Comparison of ENCODE assay signal across 9 mouse cellular contexts in the genomic region with DNA sequence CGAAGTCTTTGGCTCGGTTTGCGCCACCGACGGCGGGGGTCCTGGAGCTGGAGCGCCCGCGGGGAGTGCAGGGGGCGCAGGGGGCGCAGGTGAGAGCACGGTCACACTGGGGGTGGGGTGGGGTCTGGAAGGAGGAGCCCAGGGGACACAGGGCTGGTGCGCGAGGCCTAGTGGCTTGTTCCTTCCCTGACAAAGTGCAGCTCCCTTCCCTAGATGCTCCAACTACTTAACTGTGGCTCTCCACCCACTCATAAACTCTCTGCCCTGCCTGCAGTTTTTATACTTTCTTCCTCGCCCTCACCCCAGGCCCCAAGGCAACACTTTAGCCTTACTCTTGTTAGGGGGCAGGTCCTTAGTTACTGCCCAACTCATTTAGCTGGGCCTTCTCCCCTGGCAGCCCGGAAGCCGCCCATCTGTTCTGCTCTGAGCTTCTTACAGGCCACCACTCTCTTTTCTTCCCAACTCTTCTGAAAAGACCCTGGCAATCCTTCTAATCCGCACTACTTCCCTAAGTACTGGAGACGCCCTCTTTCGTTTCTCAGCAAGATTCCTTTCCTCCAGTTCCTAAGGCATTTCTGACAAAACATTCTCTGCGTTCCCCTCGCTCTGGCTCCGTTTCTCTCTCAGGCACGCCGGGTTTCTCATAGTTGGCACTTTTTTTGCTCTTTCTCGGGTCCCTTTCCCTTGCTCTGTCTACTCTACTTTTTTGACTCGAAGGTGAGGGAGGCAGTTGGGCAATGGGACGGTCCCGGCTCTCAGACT. TPM values are rescaled to one million over a fixed set of nuclear protein-coding genes. Genes with fewer than 3 reads are reported as not detected.
A peak's percentile ranks its signal among the peaks of the same experiment; 100 is the strongest.
DNase-seq lines count a peak whose midpoint lies in the region; ATAC-seq and TF ChIP-seq lines count a peak whose summit lies in the region.
"Had no signal": no experiment of that assay in that cellular context is flagged by ENCODE, and none has a peak within 500 bp of the region (broad histone marks: within the 10 kb centered on the region; RNA-seq: fewer than 3 reads in every experiment).

No protein-coding gene starts in this region.

- TF ChIP-seq CTCF in kidney, adult 2 months (conservative IDR thresholded peaks at IDR 0.05; ENCODE audit: insufficient read depth, insufficient read length, low read depth, low read length): no peak

- H3K36me3 ChIP-seq in kidney, embryonic 14.5 days (ENCODE audit: control insufficient read depth, insufficient read depth, low read length): no peaks in the 10 kb centered on the region
- no peaks in the 10 kb centered on the region for H3K36me3 ChIP-seq in kidney, adult 2 months (ENCODE audit: control insufficient read depth, insufficient read depth, low read length)
- H3K36me3 ChIP-seq in forebrain, embryonic 16.5 days (ENCODE audit: control insufficient read depth, insufficient read depth): no peaks in the 10 kb centered on the region
- H3K36me3 ChIP-seq in midbrain, embryonic 11.5 days (ENCODE audit: control insufficient read depth, insufficient read depth, low read length): no peaks in the 10 kb centered on the region

- TF ChIP-seq POLR2A in kidney, adult 2 months (IDR thresholded peaks at IDR 0.05; ENCODE audit: low read depth, low read length): no peak

- no peak for ATAC-seq in kidney, embryonic 14.5 days (ENCODE audit: low FRiP score, low TSS enrichment)
- no peak for ATAC-seq in forebrain, embryonic 16.5 days
- no peak for ATAC-seq in midbrain, embryonic 11.5 days (ENCODE audit: low FRiP score)

- 0 out of 2 replicates have a peak overlapping the region, but pooled peaks have one; percentile 22 for H3K4me2 ChIP-seq in kidney, embryonic 14.5 days (replicated peaks; ENCODE audit: low read depth, low read length)
- H3K4me2 ChIP-seq in forebrain, embryonic 16.5 days (ENCODE audit: low read length): peak overlapping the region; percentile 63
- peak overlapping the region; percentile 44 for H3K4me2 ChIP-seq in midbrain, embryonic 11.5 days

- H3K9me3 ChIP-seq in kidney, embryonic 14.5 days (ENCODE audit: control insufficient read depth, low read length): 0 out of 2 replicates have a peak, but pooled peaks cover 2% of the 10 kb centered on the region
- peaks cover 2% of the 10 kb centered on the region; the same call in 1 of the 2 replicates for H3K9me3 ChIP-seq in forebrain, embryonic 16.5 days (ENCODE audit: control insufficient read depth, low read length)
- peaks cover 3% of the 10 kb centered on the region; the same call in 1 of the 2 replicates for H3K9me3 ChIP-seq in midbrain, embryonic 11.5 days (ENCODE audit: control insufficient read depth, low read length)

- 5% methylated on average over 26 of the region's 29 CpGs for WGBS in kidney, embryonic 14.5 days
- 25% methylated on average over 29 of the region's 29 CpGs for WGBS in kidney, adult 2 months
- WGBS in forebrain, embryonic 16.5 days: 2% methylated on average over 29 of the region's 29 CpGs
- under 1% methylated on average over 28 of the region's 29 CpGs for WGBS in midbrain, embryonic 11.5 days

- no peak overlapping the region for H3K9ac ChIP-seq in kidney, embryonic 14.5 days (ENCODE audit: low read depth, low read length)
- H3K9ac ChIP-seq in forebrain, embryonic 16.5 days (replicated peaks; ENCODE audit: low read depth, low read length): peak overlapping the region; percentile 59
- H3K9ac ChIP-seq in midbrain, embryonic 11.5 days (ENCODE audit: low read length): peak overlapping the region; percentile 59

- H3K27ac ChIP-seq in kidney, embryonic 14.5 days (ENCODE audit: low read depth, low read length): no peak overlapping the region
- H3K27ac ChIP-seq in kidney, adult 2 months (ENCODE audit: insufficient read depth, low read depth, low read length): no peak overlapping the region
- H3K27ac ChIP-seq in forebrain, embryonic 16.5 days (ENCODE audit: low read length): peak overlapping the region; percentile 23
- peak overlapping the region; percentile 37; the same call in 1 of the 2 replicates for H3K27ac ChIP-seq in midbrain, embryonic 11.5 days (ENCODE audit: low read depth, low read length)

- H3K4me3 ChIP-seq in kidney, embryonic 14.5 days (ENCODE audit: low read length): peak overlapping the region; percentile 24
- no peak overlapping the region for H3K4me3 ChIP-seq in kidney, adult 2 months (ENCODE audit: insufficient read depth, low read depth, low read length)
- peak overlapping the region; percentile 53 for H3K4me3 ChIP-seq in forebrain, embryonic 16.5 days (replicated peaks; ENCODE audit: low read length)
- H3K4me3 ChIP-seq in midbrain, embryonic 11.5 days (ENCODE audit: low read depth, low read length): peak overlapping the region; percentile 52

- DNase-seq in kidney, adult 2 months: no peak
- peak; percentile 54 for DNase-seq in R1 (ENCODE audit: low read depth, low spot score)
- peak; percentile 93 for DNase-seq in midbrain, embryonic 11.5 days (ENCODE audit: low spot score, missing footprints)
- DNase-seq in ovary, postnatal 10 days (ENCODE audit: low spot score): no peak
- no peak for DNase-seq in urinary bladder, postnatal 4 days (ENCODE audit: low spot score in 2 of 2)
- no peak for DNase-seq in adrenal gland, adult 18-20 months (ENCODE audit: low spot score in 2 of 2)
- DNase-seq: cerebellum, adult 8-10 months had no signal

- peaks cover 23% of the 10 kb centered on the region for H3K4me1 ChIP-seq in kidney, embryonic 14.5 days (ENCODE audit: control insufficient read depth, insufficient read depth, low read length)
- no peaks in the 10 kb centered on the region for H3K4me1 ChIP-seq in kidney, adult 2 months (ENCODE audit: control insufficient read depth, insufficient read depth, low read length)
- H3K4me1 ChIP-seq in forebrain, embryonic 16.5 days (replicated peaks; ENCODE audit: control insufficient read depth, insufficient read depth, low read length): peaks cover 54% of the 10 kb centered on the region
- peaks cover 32% of the 10 kb centered on the region for H3K4me1 ChIP-seq in midbrain, embryonic 11.5 days (ENCODE audit: control insufficient read depth, insufficient read depth, low read length)

- peaks cover 95% of the 10 kb centered on the region for H3K27me3 ChIP-seq in kidney, embryonic 14.5 days (ENCODE audit: control insufficient read depth, insufficient read depth, low read length)
- peaks cover 38% of the 10 kb centered on the region for H3K27me3 ChIP-seq in kidney, adult 2 months (replicated peaks; ENCODE audit: control insufficient read depth, insufficient read depth, low read length)
- peaks cover 42% of the 10 kb centered on the region for H3K27me3 ChIP-seq in forebrain, embryonic 16.5 days (replicated peaks; ENCODE audit: control insufficient read depth, insufficient read depth, low read length)
- peaks cover 98% of the 10 kb centered on the region for H3K27me3 ChIP-seq in midbrain, embryonic 11.5 days (ENCODE audit: control insufficient read depth, insufficient read depth, low read length)

RNA-seq across cellular contexts. Expression of gene Dmrta2, which starts 2.6 kb away (rescaled TPM):
- 0.14 and 0.30 TPM in 2 replicates for polyA plus RNA-seq in kidney, embryonic 14.5 days (2014; fragmentation: Nextera tagmentation; extraction: Ambion mirVana)
- polyA plus RNA-seq in kidney, adult 2 months (2012; rRNA removed): 0.13 and 0.22 TPM in 2 replicates
- polyA plus RNA-seq in forebrain, embryonic 16.5 days (2015; fragmentation: Nextera tagmentation; extraction: Ambion mirVana): 2.3 and 2.4 TPM in 2 replicates
- 2.9 and 4.4 TPM in 2 replicates for polyA plus RNA-seq in midbrain, embryonic 11.5 days (2014; fragmentation: Nextera tagmentation; extraction: Ambion mirVana)
- under 1 TPM; 0.10 to 0.17 TPM for total RNA-seq in adrenal gland, adult 18-20 months (2021)

Comparison
In these comparisons a context has a peak if more than half of its experiments do, and no peak if none do; other contexts are left out.
1. H3K27ac ChIP-seq: peak in forebrain, embryonic 16.5 days (single experiment) and midbrain, embryonic 11.5 days (single experiment); none in kidney, embryonic 14.5 days (single experiment) and kidney, adult 2 months (single experiment).
2. DNase-seq: peak in R1 (single experiment) and midbrain, embryonic 11.5 days (single experiment); none in kidney, adult 2 months (single experiment), ovary, postnatal 10 days (single experiment), urinary bladder, postnatal 4 days (0 of 2) and adrenal gland, adult 18-20 months (0 of 2).
3. Peak in every context shown above with its lines, with median percentiles within 50 percentile points of each other: H3K4me2 ChIP-seq.